Mouse (Mus musculus) thymus, adult 2 months (tissue): ENCODE measurements around the gene Csmd2.

Experiments used
- CTCF ChIP-seq: fragments of 200-500 bp; IDR thresholded peaks from 2 replicates; pipeline ENCODE4 v1.5.1; 2012; ENCODE audit warnings: mild to moderate bottlenecking, control low read depth, low read length, moderate library complexity, borderline replicate concordance; ENCODE audit not compliant: control insufficient read depth, poor library complexity, insufficient read depth; ENCODE audit errors: extremely low read depth
- POLR2A ChIP-seq: fragments of 200-500 bp; IDR thresholded peaks from 2 replicates; pipeline ENCODE4 v1.6.1; 2012; ENCODE audit warnings: mild to moderate bottlenecking, low read length, control low read depth, moderate library complexity; ENCODE audit not compliant: control insufficient read depth, poor library complexity, insufficient read depth; ENCODE audit errors: extremely low read depth

- no peak for TF ChIP-seq CTCF
- TF ChIP-seq POLR2A, result no peak
These were observed 391.3 kb downstream of the Csmd2 start for GRCm38 (mm10) chr4:128378946-128379345.
